Mouse (Mus musculus) thymus, adult 2 months (tissue): ENCODE data around the gene Slc6a18. TPM values are rescaled to one million over a fixed set of nuclear protein-coding genes. Genes with fewer than 3 reads are reported as not detected.

ENCODE experiments used
- DNase-seq: peaks from one replicate; pipeline ENCODE4 v3.0.0; 2021
- H3K27ac ChIP-seq: fragments of 200-500 bp; 2 replicates; pipeline ENCODE4 v1.5.1; 2012; ENCODE audit warnings: low read length, control low read depth; ENCODE audit not compliant: control insufficient read depth, insufficient read depth
- H3K27me3 ChIP-seq: fragments of 200-500 bp; 2 replicates; pipeline ENCODE4 v1.6.1; 2012; ENCODE audit warnings: mild to moderate bottlenecking, low read length, moderate library complexity, mixed read lengths; ENCODE audit not compliant: control insufficient read depth, insufficient read depth
- H3K36me3 ChIP-seq: fragments of 200-500 bp; 2 replicates; pipeline ENCODE4 v1.6.1; 2012; ENCODE audit warnings: mild to moderate bottlenecking, low read length, moderate library complexity; ENCODE audit not compliant: control insufficient read depth, insufficient read depth
- H3K4me1 ChIP-seq: fragments of 200-500 bp; replicated peaks from 2 replicates; pipeline ENCODE4 v1.6.1; 2012; ENCODE audit warnings: low read length; ENCODE audit not compliant: control insufficient read depth, insufficient read depth
- H3K4me3 ChIP-seq: fragments of 200-500 bp; 2 replicates; pipeline ENCODE4 v1.5.1; 2012; ENCODE audit warnings: mild to moderate bottlenecking, low read length, control low read depth, moderate library complexity; ENCODE audit not compliant: control insufficient read depth, insufficient read depth
- CTCF ChIP-seq: fragments of 200-500 bp; IDR thresholded peaks from 2 replicates; pipeline ENCODE4 v1.5.1; 2012; ENCODE audit warnings: mild to moderate bottlenecking, control low read depth, low read length, moderate library complexity, borderline replicate concordance; ENCODE audit not compliant: control insufficient read depth, poor library complexity, insufficient read depth; ENCODE audit errors: extremely low read depth
- POLR2A ChIP-seq: fragments of 200-500 bp; IDR thresholded peaks from 2 replicates; pipeline ENCODE4 v1.6.1; 2012; ENCODE audit warnings: mild to moderate bottlenecking, low read length, control low read depth, moderate library complexity; ENCODE audit not compliant: control insufficient read depth, poor library complexity, insufficient read depth; ENCODE audit errors: extremely low read depth
- WGBS: fragments of 180-500 bp; shearing (Covaris S2); methylation state at CpG from one replicate; pipeline ENCODE4 v1.1.7; 2018; 5-methylcytosine and 5-hydroxymethylcytosine counted together
- polyA plus RNA-seq: library from polyadenylated mRNA; depleted of rRNA; stranded (reverse); fragments of >200 nt; gene quantifications from 2 replicates; pipeline ENCODE4 v1.2.3, GENCODE M21; 2012

The Slc6a18 gene
- polyA plus RNA-seq, 1 experiment = 0.15 TPM

DNA sequence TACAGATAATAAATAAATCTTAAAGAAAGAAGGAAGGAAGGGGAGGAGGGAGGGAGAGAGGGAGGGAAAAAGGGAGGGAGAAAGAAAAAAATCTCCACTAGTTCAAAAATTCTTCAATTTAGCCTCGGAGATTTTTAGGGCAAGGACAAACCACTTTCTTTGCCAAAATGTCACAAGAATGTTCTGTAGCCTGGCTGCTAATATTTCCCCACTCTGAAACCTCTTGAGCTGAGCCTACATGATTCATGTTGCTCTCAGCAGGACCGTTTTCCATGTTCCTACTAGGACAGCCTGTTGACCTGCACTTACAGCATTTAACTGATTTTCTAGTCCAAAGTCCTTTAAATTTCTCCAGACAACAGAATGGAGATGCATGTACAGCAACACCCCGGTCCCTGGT is 22.8 kb downstream of the Slc6a18 start:
- Histone ChIP-seq H3K4me3 (no peak overlapping the region), H3K36me3 (no peaks in the 10 kb centered on the region), H3K27me3 (no peaks in the 10 kb centered on the region; the same call in 1 of the 2 replicates), H3K27ac (no peak overlapping the region), H3K4me1 (no peaks in the 10 kb centered on the region)
- WGBS = 74% methylated on average over 3 of the region's 3 CpGs
- DNase-seq = no peak
- TF ChIP-seq CTCF (no peak), POLR2A (no peak)

- TF ChIP-seq CTCF (no peak), POLR2A (no peak)
- 89% methylated on average over 3 of the region's 3 CpGs for WGBS
Observed at GRCm38 (mm10) chr13:73653266-73653665, 24.6 kb downstream of the Slc6a18 start.

DNA sequence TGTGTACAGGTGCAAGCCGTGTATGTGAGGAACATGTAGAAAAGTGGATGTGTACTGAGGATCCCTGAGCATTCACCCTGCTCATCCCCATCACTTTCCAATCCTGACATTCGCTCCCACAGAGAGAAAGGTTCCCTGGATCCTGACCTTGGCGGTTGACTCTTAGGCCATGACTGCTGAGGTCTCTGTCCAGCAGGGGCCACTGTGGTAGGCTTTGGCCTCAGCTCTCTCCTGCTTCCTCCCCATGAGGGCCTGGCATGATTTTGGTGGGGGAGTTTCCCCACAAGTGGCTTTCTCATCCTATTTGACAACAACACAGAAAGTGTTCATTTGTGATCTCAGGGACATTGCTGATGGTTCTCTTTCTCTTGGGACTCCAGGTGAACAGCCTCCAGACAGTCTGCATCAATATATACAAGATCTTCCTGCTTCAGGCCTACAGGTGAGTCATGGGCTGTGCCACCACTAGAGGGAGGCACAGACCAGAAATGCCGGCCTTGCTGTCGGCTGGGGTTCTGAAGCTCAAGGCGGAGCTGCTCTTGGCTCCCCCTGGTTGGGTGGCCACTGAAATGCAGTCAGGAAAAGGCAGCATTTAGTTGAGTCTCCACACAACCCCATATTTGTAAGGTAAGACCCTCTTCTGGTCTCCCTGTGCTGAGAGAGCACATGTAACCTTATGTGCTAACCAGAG is 31.3 kb downstream of the Slc6a18 start:
- WGBS = 50% methylated on average over 6 of the region's 6 CpGs

More at GRCm38 (mm10) chr13:73653266-73653665, 24.6 kb downstream of the Slc6a18 start:
- Histone ChIP-seq H3K4me3 (no peak overlapping the region), H3K36me3 (no peaks in the 10 kb centered on the region), H3K27me3 (no peaks in the 10 kb centered on the region; the same call in 1 of the 2 replicates), H3K4me1 (peaks cover 8% of the 10 kb centered on the region; the same call in 1 of the 2 replicates), H3K27ac (no peak overlapping the region)
- DNase-seq = no peak

GRCm38 (mm10) chr13:73641296-73641695 is 36.5 kb downstream of the Slc6a18 start:
- TF ChIP-seq POLR2A (no peak), CTCF (no peak)
- no peaks in the 10 kb centered on the region for H3K27me3 ChIP-seq
- no peak overlapping the region for H3K4me3 ChIP-seq
- no peaks in the 10 kb centered on the region for H3K36me3 ChIP-seq
- DNase-seq = peak; percentile 33
- H3K27ac ChIP-seq = peak overlapping the region; percentile 49
- H3K4me1 ChIP-seq = peaks cover 23% of the 10 kb centered on the region
- 17% methylated on average over 4 of the region's 4 CpGs for WGBS

More for the DNA sequence above, 31.3 kb downstream of the Slc6a18 start:
- H3K4me1 ChIP-seq = peaks cover 24% of the 10 kb centered on the region
- H3K36me3 ChIP-seq = no peaks in the 10 kb centered on the region
- no peak overlapping the region for H3K4me3 ChIP-seq
- peak; percentile 98 for TF ChIP-seq CTCF
- no peak for TF ChIP-seq POLR2A
- H3K27me3 ChIP-seq = no peaks in the 10 kb centered on the region
- DNase-seq = peak; percentile 85
- H3K27ac ChIP-seq = peak overlapping the region; percentile 30; the same call in 1 of the 2 replicates

DNA sequence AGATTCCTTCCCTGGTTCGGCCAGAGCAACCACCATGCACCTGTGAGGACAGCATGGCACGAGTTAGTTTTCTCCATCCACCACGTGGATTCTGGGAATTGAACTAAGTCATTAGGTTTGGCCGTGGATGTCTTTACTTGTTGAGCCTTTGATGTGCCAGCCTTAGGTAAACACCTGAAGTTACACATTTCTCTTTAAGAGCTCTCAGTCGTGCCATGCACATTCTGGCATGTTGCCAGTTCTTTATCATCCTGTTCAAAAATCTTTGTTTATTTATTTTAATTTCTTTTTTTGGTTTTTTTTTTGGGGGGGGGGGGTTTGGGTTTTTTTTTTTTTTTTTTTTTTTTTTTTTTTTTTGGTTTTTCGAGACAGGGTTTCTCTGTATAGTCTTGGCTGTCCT is 40.0 kb downstream of the Slc6a18 start:
- DNase-seq = no peak
- WGBS = 84% methylated on average over 5 of the region's 6 CpGs
- no peak overlapping the region for H3K27ac ChIP-seq
- no peak overlapping the region for H3K4me3 ChIP-seq
- H3K4me1 ChIP-seq = peaks cover 21% of the 10 kb centered on the region
- H3K27me3 ChIP-seq = no peaks in the 10 kb centered on the region
- TF ChIP-seq POLR2A (no peak), CTCF (no peak)
- H3K36me3 ChIP-seq = no peaks in the 10 kb centered on the region

- no peaks in the 10 kb centered on the region for H3K36me3 ChIP-seq
- TF ChIP-seq POLR2A (no peak), CTCF (no peak)
- no peak overlapping the region for H3K4me3 ChIP-seq
- H3K4me1 ChIP-seq = peaks cover 10% of the 10 kb centered on the region
- 98% methylated on average over 3 of the region's 3 CpGs for WGBS
- no peak for DNase-seq
- no peaks in the 10 kb centered on the region for H3K27me3 ChIP-seq
- no peak overlapping the region for H3K27ac ChIP-seq
Observed at GRCm38 (mm10) chr13:73631837-73632236, 46.0 kb downstream of the Slc6a18 start.

- DNase-seq = no peak
- Histone ChIP-seq H3K4me1 (peaks cover 14% of the 10 kb centered on the region), H3K27me3 (no peaks in the 10 kb centered on the region), H3K4me3 (no peak overlapping the region), H3K36me3 (no peaks in the 10 kb centered on the region), H3K27ac (no peak overlapping the region)
- TF ChIP-seq CTCF (no peak), POLR2A (no peak)
- 91% methylated on average over 11 of the region's 11 CpGs for WGBS
Observed at GRCm38 (mm10) chr13:73628586-73629113, 49.2 kb downstream of the Slc6a18 start.
